Mouse (Mus musculus): ENCODE measurements at regions not wholly inside any gene's neighbourhood (a gene's known extent, or its start where the extent isn't known, plus 50 kb on each side); places are given as distances from the start of the nearest gene placed in this dataset.
"Not testable (repeated sequence)": the region's sequence is repeated elsewhere in the genome, so short reads cannot be mapped to it uniquely, and the experiment has no call there.

GRCm38 (mm10) chr13:61805300-61805699 is 235.4 kb upstream of the Cts3 start:
- DNase-seq (ENCODE audit: low spot score) = not testable (repeated sequence)

- peak; percentile 3 for DNase-seq (ENCODE audit: low spot score)
Observed at GRCm38 (mm10) chr13:61804168-61804874, 234.4 kb upstream of the Cts3 start.

- not testable (repeated sequence) for DNase-seq (ENCODE audit: low spot score)
Observed at GRCm38 (mm10) chr13:61803763-61804162, 233.8 kb upstream of the Cts3 start.

DNA sequence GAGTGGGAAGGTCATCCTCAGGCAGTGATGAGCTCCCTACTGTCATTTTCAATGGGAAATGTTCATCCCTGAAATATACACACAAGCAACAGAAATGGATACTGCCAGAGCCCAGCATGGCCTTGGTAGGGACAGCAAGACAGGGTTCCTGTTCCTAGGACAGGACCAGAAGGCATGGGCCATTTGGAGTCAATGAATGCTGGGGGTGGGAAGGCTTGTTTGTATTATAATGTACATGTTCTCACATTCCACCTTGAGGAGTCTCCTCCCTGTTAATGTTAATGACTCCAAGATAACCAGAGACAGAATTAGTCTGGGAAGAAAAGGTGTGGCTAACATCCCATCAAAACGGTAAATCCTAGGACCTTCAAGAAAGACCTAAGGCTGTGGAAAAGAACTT is 193.5 kb upstream of the Cts3 start:
- not testable (repeated sequence) for DNase-seq (ENCODE audit: low spot score)

Data from ovary, postnatal 14 days (tissue).